Mouse (Mus musculus) hindbrain, embryonic 13.5 days (tissue): ENCODE measurements around the gene Npc1l1. TPM values are rescaled to one million over a fixed set of nuclear protein-coding genes. Genes with fewer than 3 reads are reported as not detected.

ENCODE experiments used
- polyA plus RNA-seq: library from polyadenylated mRNA; unstranded; fragments of >200 nt; fragmentation: Nextera tagmentation; extraction: Ambion mirVana; gene quantifications from 2 replicates; pipeline ENCODE4 v1.2.1, GENCODE M21; 2015

Gene Npc1l1
- polyA plus RNA-seq, 1 experiment from 2014 or later = 0.05 TPM

Other genes starting within 250 kb of the Npc1l1 start
- 63.1 and 65.8 TPM in 2 replicates for gene Camk2b, start 163.8 kb downstream of the Npc1l1 start, polyA plus RNA-seq
- gene A730071L15Rik, start 30.1 kb downstream of the Npc1l1 start, polyA plus RNA-seq = 0.69 and 1.1 TPM in 2 replicates
- 61.5 and 64.7 TPM in 2 replicates for gene Nudcd3, start 29.7 kb downstream of the Npc1l1 start, polyA plus RNA-seq
- gene Ddx56, start 37.6 kb upstream of the Npc1l1 start, polyA plus RNA-seq = 67.4 and 71.6 TPM in 2 replicates
- gene Tmed4, start 44.7 kb upstream of the Npc1l1 start, polyA plus RNA-seq = 142 and 145 TPM in 2 replicates
- 97.9 and 105 TPM in 2 replicates for gene Ogdh, start 61.5 kb upstream of the Npc1l1 start, polyA plus RNA-seq
- gene Zmiz2, start 158.9 kb upstream of the Npc1l1 start, polyA plus RNA-seq = 29.2 and 31.9 TPM in 2 replicates
- gene Ppia, start 185.3 kb upstream of the Npc1l1 start, polyA plus RNA-seq = 3,979 and 4,017 TPM in 2 replicates
- gene H2afv, start 214.3 kb upstream of the Npc1l1 start, polyA plus RNA-seq = 381 and 387 TPM in 2 replicates
- 12.6 and 13.0 TPM in 2 replicates for gene Purb, start 245.8 kb upstream of the Npc1l1 start, polyA plus RNA-seq